Mouse (Mus musculus): ENCODE measurements around the gene Blcap.

GRCm38 (mm10) chr2:157572786-157573185, 1.7 kb upstream of the Blcap start:
- TF ChIP-seq POLR2A (IDR thresholded peaks at IDR 0.05; ENCODE audit: borderline replicate concordance, extremely low read depth, insufficient read depth, insufficient read length, poor library complexity, severe bottlenecking) = no peak
- TF ChIP-seq CTCF (IDR thresholded peaks at IDR 0.05; ENCODE audit: borderline replicate concordance, extremely low read depth, insufficient read depth, insufficient read length) = no peak
